Mouse (Mus musculus) granulocyte monocyte progenitor cell, adult 5-6 weeks (primary cell): ENCODE data around the gene Lrrc8c. TPM values are rescaled to one million over a fixed set of nuclear protein-coding genes. Genes with fewer than 3 reads are reported as not detected.

Experiments
- ATAC-seq: replicated peaks from 2 replicates; pipeline ENCODE4 v1.8.0; 2016; ENCODE audit warnings: mild to moderate bottlenecking, moderate TSS enrichment, inconsistent platforms; ENCODE audit not compliant: poor library complexity, severe bottlenecking
- total RNA-seq, 2 experiments: library from RNA; stranded (forward) in 1 of 2; stranded (reverse) in 1 of 2; fragments of 200-712, 200-1000 nt in 1 of 2; fragments of >200 nt in 1 of 2; fragmentation: Nextera tagmentation in 1 of 2; gene quantifications; 2 replicates each; pipeline ENCODE4 v1.2.3; 2014 to 2017

Gene Lrrc8c
- total RNA-seq, 2 experiments from 2014 or later: 4.4 to 38.7 TPM

- ATAC-seq: peak; percentile 99
These were observed 142.7 kb downstream of the Lrrc8c start for GRCm38 (mm10) chr5:105661894-105662293.

Other genes starting within 250 kb of the Lrrc8c start
- gene Gm43302, start 225.7 kb upstream of the Lrrc8c start, total RNA-seq (2014; fragmentation: Nextera tagmentation): not detected in 2 replicates
- not detected in 2 replicates for gene Gm43302, start 225.7 kb upstream of the Lrrc8c start, total RNA-seq (2017)
- 0.77 TPM in 1 of 2 replicates, not detected in the other for gene Gbp6, start 225.7 kb upstream of the Lrrc8c start, total RNA-seq (2014; fragmentation: Nextera tagmentation)
- 0.65 and 0.77 TPM in 2 replicates for gene Gbp6, start 225.7 kb upstream of the Lrrc8c start, total RNA-seq (2017)
- 16.1 and 19.8 TPM in 2 replicates for gene Lrrc8b, start 103.6 kb upstream of the Lrrc8c start, total RNA-seq (2014; fragmentation: Nextera tagmentation)
- 6.5 and 9.7 TPM in 2 replicates for gene Lrrc8b, start 103.6 kb upstream of the Lrrc8c start, total RNA-seq (2017)
- gene Lrrc8d, start 180.6 kb downstream of the Lrrc8c start, total RNA-seq (2014; fragmentation: Nextera tagmentation): 44.6 and 45.0 TPM in 2 replicates
- gene Lrrc8d, start 180.6 kb downstream of the Lrrc8c start, total RNA-seq (2017): 15.5 and 15.7 TPM in 2 replicates